Mouse (Mus musculus): ENCODE data around the gene Daxx. TPM values are rescaled to one million over a fixed set of nuclear protein-coding genes. Genes with fewer than 3 reads are reported as not detected.
"Not testable (repeated sequence)": the region's sequence is repeated elsewhere in the genome, so short reads cannot be mapped to it uniquely, and the experiment has no call there.

The Daxx gene
- total RNA-seq, 2 experiments from 2014 or later = 16.5 to 18.0 TPM

GRCm38 (mm10) chr17:33947430-33948089 lies 38.3 kb downstream of the Daxx start:
- no peak for DNase-seq

DNA sequence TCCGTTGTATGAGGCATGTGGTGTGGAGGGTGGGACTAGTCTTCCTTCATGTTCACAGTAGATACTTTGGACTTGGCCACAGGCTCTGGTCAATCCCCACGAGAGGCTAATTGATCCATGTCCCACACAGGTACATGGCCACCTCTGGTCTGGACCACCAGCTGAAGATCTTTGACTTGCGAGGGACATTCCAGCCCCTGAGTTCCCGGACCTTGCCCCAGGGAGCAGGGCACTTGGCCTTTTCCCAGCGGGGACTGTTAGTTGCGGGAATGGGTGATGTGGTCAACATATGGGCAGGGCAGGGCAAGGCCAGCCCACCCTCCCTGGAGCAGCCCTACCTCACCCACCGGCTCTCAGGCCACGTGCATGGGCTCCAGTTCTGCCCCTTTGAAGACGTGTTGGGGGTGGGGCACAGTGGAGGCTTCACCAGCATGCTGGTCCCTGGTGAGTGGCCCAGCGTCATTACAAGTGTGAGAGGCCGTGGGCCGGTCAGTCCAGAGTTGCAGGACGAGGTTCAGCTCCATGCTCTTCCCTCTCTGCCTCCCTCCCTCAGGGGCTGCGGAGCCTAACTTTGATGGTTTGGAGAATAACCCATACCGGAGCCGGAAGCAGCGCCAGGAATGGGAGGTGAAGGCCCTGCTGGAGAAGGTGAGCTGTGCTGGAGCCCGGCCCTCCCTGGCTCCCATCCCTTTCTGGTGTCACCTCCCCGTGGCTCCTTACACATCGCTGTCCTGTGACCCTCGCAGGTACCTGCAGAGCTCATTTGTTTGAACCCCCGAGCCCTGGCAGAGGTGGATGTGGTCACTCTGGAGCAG lies 39.1 kb downstream of the Daxx start:
- DNase-seq = no peak

GRCm38 (mm10) chr17:33948905-33949537 lies 39.8 kb downstream of the Daxx start:
- DNase-seq = no peak

- DNase-seq = no peak
Observed at GRCm38 (mm10) chr17:33950131-33950625, 41.0 kb downstream of the Daxx start.

- peak; percentile 78 for DNase-seq
Observed at GRCm38 (mm10) chr17:33951021-33951946, 42.1 kb downstream of the Daxx start, which contains the start of gene B3galt4. Gene B3galt4, minus strand, starts transcription at chr17:33951488.

GRCm38 (mm10) chr17:33952015-33952414 lies 42.8 kb downstream of the Daxx start:
- not testable (repeated sequence) for DNase-seq

GRCm38 (mm10) chr17:33952879-33953278 lies 43.7 kb downstream of the Daxx start:
- no peak for DNase-seq

DNA sequence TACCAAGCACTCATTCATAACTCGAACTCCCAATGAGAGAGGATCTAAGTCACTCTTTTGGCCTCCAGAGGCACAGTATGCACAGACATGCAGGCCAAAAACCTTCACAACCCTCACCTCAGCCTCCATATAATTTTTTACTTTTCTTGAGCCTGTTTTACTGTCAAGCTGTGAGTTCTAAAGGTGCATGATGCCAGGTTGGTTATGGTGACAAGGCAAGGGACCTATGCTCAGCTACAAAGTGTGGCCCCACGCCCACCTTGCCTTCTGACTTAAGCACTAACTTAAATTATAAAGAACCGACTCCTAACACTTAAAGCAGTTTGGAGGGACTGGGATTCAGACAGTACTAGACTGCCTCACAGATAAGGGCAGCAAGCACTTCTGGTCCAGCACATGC lies 44.1 kb downstream of the Daxx start:
- peak; percentile 4 for DNase-seq

GRCm38 (mm10) chr17:33953961-33954565 lies 44.8 kb downstream of the Daxx start:
- peak; percentile 5 for DNase-seq

DNA sequence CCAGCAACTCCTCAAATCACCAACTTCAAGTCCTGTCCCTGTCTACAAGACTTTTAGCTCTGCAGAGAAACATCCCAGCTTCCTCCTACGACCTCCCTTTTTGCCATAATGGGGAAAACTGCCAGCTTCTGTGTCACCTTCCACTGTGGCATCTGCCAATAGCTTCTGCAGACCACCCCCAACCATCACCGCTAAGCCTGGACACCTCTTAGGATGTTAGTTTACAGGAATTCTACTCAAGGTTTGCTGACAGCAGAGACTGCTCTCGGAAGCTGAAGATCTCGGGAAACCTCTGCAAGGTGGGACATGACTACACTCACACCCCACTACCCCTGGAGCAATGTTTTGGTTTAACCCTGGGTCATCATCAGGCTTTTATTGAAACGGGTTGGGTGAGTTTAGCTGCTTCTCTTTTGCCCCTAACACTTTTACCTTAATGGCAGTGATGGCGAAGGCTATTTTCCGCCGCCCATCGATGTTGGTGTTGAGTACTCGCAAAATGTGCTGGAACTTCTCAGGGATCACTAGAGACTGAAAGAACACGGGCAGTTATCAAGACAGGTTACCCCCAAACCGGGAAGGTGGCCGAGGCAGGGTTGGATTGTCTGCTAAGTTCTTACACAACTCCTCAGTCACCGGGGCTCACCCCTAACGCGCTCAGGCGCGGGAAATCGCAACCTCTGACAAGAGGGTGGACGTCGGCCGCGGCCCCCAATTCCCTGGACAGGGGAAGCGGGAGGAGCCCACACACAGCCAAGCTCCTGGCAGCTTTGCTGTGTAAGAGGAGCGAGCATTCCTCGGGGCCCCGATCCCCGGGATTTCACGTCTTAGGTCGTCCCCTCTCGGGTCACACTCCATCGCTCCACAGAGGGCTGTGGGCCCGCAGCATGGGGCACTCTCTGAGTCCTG lies 45.7 kb downstream of the Daxx start:
- DNase-seq = peak; percentile 7

DNA sequence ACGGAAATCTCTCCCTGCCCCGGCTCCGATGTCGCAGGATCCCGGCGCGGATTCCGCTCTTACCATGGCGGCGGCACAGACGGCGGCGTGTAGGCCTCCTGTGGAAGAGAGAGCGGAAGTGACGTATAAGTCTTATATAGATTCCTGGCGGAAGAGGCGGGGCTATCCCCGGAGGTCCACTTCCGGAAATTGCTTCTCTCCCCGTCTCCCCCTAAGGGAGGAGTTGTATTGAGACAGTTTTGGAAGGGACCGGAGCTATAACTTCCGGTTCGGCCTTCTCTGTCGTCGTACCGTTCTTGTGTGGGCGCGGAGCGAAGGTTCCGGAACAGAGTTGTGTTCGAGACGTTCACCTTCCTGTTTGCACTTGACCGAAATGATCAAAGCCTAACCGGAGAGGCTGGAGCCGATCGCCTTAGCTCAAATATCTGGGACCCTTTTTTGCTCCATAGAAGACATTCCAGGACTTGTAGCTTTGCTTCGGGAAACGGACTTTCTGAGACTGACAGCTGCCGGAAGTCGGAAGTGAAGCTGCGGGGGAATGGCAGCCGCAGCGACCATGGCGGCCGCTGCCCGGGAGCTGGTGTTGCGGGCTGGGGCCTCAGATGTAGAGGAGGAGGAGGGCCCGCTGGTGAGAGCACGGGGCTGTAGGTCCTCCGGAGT lies 46.5 kb downstream of the Daxx start, which contains the start of the genes Vps52 and Rps18:
Gene Vps52 (plus strand): TSS at position 258 of the 660 bp plus-strand sequence.
Gene Rps18 (minus strand): TSS at position 447 of the 660 bp plus-strand sequence.
- peak; percentile 97 for DNase-seq

DNA sequence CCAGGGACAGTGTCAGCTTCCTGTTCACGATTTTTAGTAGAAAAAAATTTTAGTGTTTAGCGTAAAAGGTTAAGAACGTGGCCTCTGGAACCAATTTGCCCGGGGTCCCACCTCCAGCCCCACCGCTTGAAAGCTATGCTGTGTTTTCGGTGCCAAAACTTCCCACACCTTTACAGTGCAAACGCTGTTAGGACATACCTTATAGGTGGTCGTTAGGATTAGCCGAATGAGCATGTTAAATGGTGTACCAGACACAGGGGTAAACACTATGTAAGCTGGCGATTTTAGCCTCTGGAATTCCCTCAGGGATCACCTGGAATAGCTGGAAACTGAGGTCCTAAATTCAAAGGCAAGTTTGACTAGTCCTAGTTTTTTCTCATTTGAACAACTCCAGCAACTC lies 47.1 kb downstream of the Daxx start:
- no peak for DNase-seq

DNA sequence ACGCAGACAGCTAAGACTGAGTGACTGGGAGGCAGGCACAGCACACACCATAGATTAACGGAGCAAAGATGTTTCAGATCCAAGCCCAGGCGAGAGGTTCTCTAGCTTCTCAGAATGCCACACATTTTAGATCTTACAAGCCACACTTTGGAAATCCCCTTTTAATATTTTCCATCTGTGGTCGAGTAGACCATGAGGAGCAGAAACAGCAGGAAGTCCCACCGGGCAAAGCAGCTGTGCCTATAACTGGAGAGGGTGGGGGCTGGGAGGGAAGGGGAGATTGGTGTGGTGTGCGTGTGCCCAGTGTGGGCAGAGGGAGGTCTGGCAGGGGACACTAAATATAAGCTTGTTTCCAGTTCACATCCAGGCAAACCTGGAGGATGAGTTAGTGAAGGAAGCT lies 48.3 kb downstream of the Daxx start:
- no peak for DNase-seq

- no peak for DNase-seq
Observed at GRCm38 (mm10) chr17:33958451-33958850, 49.2 kb downstream of the Daxx start.

- DNase-seq = peak; percentile 4
Observed at GRCm38 (mm10) chr17:33959135-33959534, 49.9 kb downstream of the Daxx start.

DNA sequence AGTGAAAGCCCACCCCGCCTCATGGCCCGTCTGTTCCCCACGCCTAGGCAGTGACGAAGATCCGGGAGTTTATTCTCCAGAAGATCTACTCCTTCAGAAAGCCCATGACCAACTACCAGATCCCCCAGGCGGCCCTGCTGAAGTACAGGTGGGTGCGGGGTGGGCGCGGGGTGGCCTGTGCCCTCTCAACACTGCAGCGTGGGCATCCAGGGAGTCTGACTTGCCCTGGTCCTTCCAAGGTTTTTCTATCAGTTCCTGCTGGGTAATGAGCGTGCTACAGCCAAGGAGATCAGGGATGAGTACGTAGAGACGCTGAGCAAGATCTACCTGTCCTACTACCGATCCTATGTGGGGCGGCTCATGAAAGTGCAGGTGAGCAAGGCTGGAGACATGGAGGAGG lies 50.7 kb downstream of the Daxx start:
- peak; percentile 4 for DNase-seq

DNA sequence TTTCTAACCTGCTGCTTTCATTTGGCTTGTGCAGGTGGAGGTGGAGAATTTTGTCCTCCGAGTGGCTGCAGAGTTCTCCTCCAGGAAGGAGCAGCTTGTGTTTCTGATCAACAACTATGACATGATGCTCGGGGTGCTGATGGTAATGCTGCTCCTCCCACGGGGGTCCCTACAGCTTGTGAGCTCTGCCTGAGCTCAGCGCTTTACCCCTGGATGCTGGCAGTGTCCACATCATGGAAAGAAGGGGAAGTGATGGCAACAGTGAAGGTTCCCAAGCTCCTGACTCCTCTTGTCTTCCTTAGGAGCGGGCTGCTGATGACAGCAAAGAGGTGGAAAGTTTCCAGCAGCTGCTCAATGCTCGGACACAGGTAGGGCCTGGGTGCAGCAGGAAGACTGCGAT lies 53.7 kb downstream of the Daxx start:
- DNase-seq = no peak
